Mouse (Mus musculus) limb, embryonic 13.5 days (tissue): Measurements from ENCODE around the gene Ciita. TPM values are rescaled to one million over a fixed set of nuclear protein-coding genes. Genes with fewer than 3 reads are reported as not detected.
A peak's percentile ranks its signal among the peaks of the same experiment; 100 is the strongest.

Experiments used
- ATAC-seq: fragments of 200-750 bp; cut with Nextera tagmentation; 2 replicates; pipeline ENCODE4 v1.8.0; 2017; ENCODE audit warnings: low read depth, moderate number of reproducible peaks, moderate TSS enrichment; ENCODE audit not compliant: low FRiP score
- H3K27ac ChIP-seq: fragments of 300-500 bp; sonication (generic); 2 replicates; pipeline ENCODE4 v1.5.1; 2015; ENCODE audit warnings: inconsistent platforms, mild to moderate bottlenecking, moderate library complexity
- H3K27me3 ChIP-seq: fragments of 300-500 bp; sonication (generic); 2 replicates; pipeline ENCODE4 v1.6.1; 2015; ENCODE audit warnings: mild to moderate bottlenecking, inconsistent platforms
- H3K36me3 ChIP-seq: fragments of 300-500 bp; sonication (generic); 2 replicates; pipeline ENCODE4 v1.6.1; 2015; ENCODE audit warnings: inconsistent platforms, mild to moderate bottlenecking, moderate library complexity
- H3K4me1 ChIP-seq: fragments of 300-500 bp; sonication (generic); 2 replicates; pipeline ENCODE4 v1.6.1; 2015; ENCODE audit warnings: inconsistent platforms
- H3K4me2 ChIP-seq: fragments of 300-500 bp; sonication (generic); replicated peaks from 2 replicates; pipeline ENCODE4 v1.6.1; 2015; ENCODE audit warnings: inconsistent platforms, mild to moderate bottlenecking, moderate library complexity
- H3K4me3 ChIP-seq: fragments of 300-500 bp; sonication (generic); 2 replicates; pipeline ENCODE4 v1.5.1; 2015; ENCODE audit warnings: moderate library complexity, mild to moderate bottlenecking, inconsistent platforms
- H3K9ac ChIP-seq: fragments of 300-500 bp; sonication (generic); 2 replicates; pipeline ENCODE4 v1.6.1; 2015; ENCODE audit warnings: mild to moderate bottlenecking, inconsistent platforms
- H3K9me3 ChIP-seq: fragments of 300-500 bp; sonication (generic); 2 replicates; pipeline ENCODE4 v1.6.1; 2016; ENCODE audit warnings: inconsistent platforms
- WGBS: fragments of 180-500 bp; shearing (Covaris S2); methylation state at CpG from one replicate; pipeline ENCODE4 v1.1.7; 2015; 5-methylcytosine and 5-hydroxymethylcytosine counted together
- polyA plus RNA-seq: library from polyadenylated mRNA; unstranded; fragments of >200 nt; fragmentation: Nextera tagmentation; extraction: Ambion mirVana; gene quantifications from 2 replicates; pipeline ENCODE4 v1.2.1, GENCODE M21; 2015

The Ciita gene
- polyA plus RNA-seq, 1 experiment from 2014 or later, result 0.37 TPM

DNA sequence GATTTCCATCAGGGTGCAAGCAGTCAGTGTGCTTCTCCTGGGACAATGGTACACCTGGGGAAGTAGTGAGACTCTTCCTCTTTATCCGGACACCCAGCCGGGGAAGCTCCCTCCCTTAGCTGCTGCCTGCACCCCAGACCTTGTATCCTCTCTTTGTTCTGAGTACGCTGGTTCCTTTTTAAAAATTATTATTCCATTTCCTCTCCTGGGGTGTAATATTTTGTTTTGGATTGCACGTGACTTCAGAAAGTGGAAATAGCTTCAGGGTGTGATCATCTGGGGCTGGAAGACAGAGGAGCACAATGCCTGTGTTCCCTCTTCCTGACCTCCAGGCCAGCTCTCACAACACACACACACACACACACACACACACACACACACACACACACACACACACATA is 2.5 kb downstream of the Ciita start:
- Histone ChIP-seq H3K9me3 (no peaks in the 10 kb centered on the region; the same call in 1 of the 2 replicates), H3K4me1 (no peaks in the 10 kb centered on the region), H3K27ac (no peak overlapping the region), H3K9ac (no peak overlapping the region), H3K36me3 (no peaks in the 10 kb centered on the region), H3K4me2 (no peak overlapping the region), H3K4me3 (no peak overlapping the region), H3K27me3 (no peaks in the 10 kb centered on the region)
- no peak for ATAC-seq
- 62% methylated on average over 4 of the region's 4 CpGs for WGBS

DNA sequence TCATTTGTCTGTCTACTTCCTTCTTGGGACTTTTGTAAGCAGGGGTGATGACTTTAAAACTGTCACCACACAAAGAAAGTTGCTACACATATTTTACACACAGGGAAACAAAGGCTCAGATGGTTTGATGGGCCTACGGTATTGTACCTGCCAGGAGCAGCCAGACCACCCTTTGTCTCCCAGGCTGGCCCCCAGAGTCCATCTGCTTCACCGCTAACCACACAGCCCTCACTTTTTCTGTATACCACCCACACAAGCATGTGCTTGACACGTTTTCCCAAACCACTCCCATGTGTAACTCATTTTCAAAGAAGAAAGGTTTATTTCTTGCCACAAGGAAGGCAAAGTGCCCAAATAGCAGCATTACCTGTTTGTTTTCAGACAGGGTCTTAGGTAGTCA is 7.1 kb downstream of the Ciita start:
- 53% methylated on average over 3 of the region's 3 CpGs for WGBS
- no peaks in the 10 kb centered on the region for H3K36me3 ChIP-seq
- H3K27ac ChIP-seq, result no peak overlapping the region
- H3K9me3 ChIP-seq, result no peaks in the 10 kb centered on the region
- H3K4me2 ChIP-seq, result no peak overlapping the region
- peaks cover 9% of the 10 kb centered on the region; the same call in 1 of the 2 replicates for H3K4me1 ChIP-seq
- peaks cover 34% of the 10 kb centered on the region for H3K27me3 ChIP-seq
- no peak overlapping the region for H3K9ac ChIP-seq
- no peak for ATAC-seq
- H3K4me3 ChIP-seq, result no peak overlapping the region

DNA sequence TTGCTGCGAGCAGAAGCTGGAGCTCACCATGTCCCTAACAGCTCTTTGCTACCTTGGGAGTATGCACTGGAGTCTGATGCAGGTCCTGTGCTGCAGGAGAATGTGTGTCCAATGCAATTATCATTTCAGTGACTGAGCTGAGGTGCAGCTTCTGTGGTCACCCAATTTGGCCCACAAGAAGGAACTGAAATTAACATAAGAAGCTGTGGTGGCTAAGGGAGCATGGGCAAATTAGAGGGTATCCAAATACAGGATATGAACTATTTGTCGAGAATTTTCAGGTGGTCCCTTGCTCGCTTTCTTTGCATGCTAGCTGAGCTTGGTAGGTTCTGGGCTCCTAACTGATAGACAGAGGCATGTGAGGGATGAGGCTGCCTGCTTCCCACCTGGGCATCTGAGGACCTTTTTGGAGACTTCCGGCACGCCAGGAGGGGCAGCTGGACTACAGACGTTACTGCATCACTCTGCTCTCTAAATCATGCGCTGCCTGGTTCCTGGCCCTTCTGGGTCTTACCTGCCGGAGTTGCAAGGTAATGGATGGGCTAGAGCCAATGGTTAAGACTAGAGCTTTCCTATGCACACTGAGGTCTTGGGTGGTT is 8.1 kb downstream of the Ciita start:
- 87% methylated on average over 8 of the region's 8 CpGs for WGBS
- Histone ChIP-seq H3K4me1 (peaks cover 9% of the 10 kb centered on the region; the same call in 1 of the 2 replicates), H3K27me3 (peaks cover 34% of the 10 kb centered on the region), H3K27ac (no peak overlapping the region), H3K9me3 (no peaks in the 10 kb centered on the region), H3K36me3 (no peaks in the 10 kb centered on the region), H3K4me3 (no peak overlapping the region), H3K4me2 (no peak overlapping the region), H3K9ac (no peak overlapping the region)
- no peak for ATAC-seq

DNA sequence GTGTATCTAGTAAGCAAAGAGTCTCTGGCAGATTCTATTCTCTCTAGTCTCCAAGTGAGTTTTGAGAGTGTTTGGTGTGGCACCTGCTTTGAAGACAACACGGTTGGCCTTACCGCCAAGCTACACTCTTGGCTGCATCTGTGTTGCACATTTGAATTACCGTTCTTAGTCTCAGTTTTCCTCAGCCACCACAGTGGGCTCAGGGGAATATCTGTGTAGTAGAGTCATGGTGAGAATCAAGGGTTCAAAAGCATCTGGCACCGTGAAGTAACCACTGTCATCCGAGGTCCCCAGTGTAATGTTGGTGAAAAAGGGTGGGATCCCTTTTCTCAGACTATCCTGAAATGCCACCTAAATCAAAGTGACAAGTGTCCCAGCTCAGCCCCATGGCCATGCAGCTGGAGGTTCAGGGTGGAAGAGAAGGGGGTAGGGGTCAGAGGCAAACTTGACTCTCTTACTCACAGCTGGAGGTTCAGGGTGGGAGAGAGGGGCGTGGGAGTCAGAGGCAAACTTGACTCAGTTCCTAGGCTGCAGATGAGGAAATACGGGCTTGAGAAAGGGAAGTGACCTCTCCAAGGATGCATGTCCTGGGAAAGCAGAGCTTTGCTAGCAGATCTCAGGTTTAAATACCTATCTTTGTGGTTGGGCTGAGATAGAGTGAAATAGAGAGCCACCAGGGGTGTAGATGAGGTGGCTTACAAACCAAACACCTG is 9.1 kb downstream of the Ciita start:
- H3K4me2 ChIP-seq, result peak overlapping the region; percentile 50; the same call in 1 of the 2 replicates
- H3K9me3 ChIP-seq, result no peaks in the 10 kb centered on the region
- H3K4me3 ChIP-seq, result no peak overlapping the region
- ATAC-seq, result no peak
- H3K4me1 ChIP-seq, result peaks cover 9% of the 10 kb centered on the region; the same call in 1 of the 2 replicates
- WGBS, result 82% methylated on average over 7 of the region's 7 CpGs
- H3K9ac ChIP-seq, result no peak overlapping the region
- H3K27me3 ChIP-seq, result peaks cover 34% of the 10 kb centered on the region
- no peak overlapping the region for H3K27ac ChIP-seq
- H3K36me3 ChIP-seq, result no peaks in the 10 kb centered on the region

GRCm38 (mm10) chr16:10489483-10489882 is 9.6 kb downstream of the Ciita start:
- H3K4me2 ChIP-seq, result peak overlapping the region; percentile 50
- peaks cover 34% of the 10 kb centered on the region for H3K27me3 ChIP-seq
- no peaks in the 10 kb centered on the region for H3K9me3 ChIP-seq
- WGBS, result 5% methylated on average over 9 of the region's 9 CpGs
- no peaks in the 10 kb centered on the region for H3K36me3 ChIP-seq
- H3K4me1 ChIP-seq, result peaks cover 9% of the 10 kb centered on the region; the same call in 1 of the 2 replicates
- H3K27ac ChIP-seq, result no peak overlapping the region
- H3K9ac ChIP-seq, result 0 out of 2 replicates have a peak overlapping the region, but pooled peaks have one; percentile 26
- no peak for ATAC-seq
- H3K4me3 ChIP-seq, result peak overlapping the region; percentile 21

GRCm38 (mm10) chr16:10489904-10490457 is 10.1 kb downstream of the Ciita start:
- ATAC-seq, result no peak
- WGBS, result 24% methylated on average over 14 of the region's 14 CpGs
- H3K4me1 ChIP-seq, result peaks cover 9% of the 10 kb centered on the region; the same call in 1 of the 2 replicates
- H3K36me3 ChIP-seq, result no peaks in the 10 kb centered on the region
- peaks cover 34% of the 10 kb centered on the region for H3K27me3 ChIP-seq
- no peaks in the 10 kb centered on the region for H3K9me3 ChIP-seq
- peak overlapping the region; percentile 50 for H3K4me2 ChIP-seq
- H3K9ac ChIP-seq, result 0 out of 2 replicates have a peak overlapping the region, but pooled peaks have one; percentile 26
- no peak overlapping the region for H3K27ac ChIP-seq
- H3K4me3 ChIP-seq, result peak overlapping the region; percentile 21

- Histone ChIP-seq H3K27me3 (peaks cover 34% of the 10 kb centered on the region), H3K4me1 (peaks cover 9% of the 10 kb centered on the region; the same call in 1 of the 2 replicates), H3K27ac (no peak overlapping the region), H3K36me3 (no peaks in the 10 kb centered on the region), H3K4me3 (no peak overlapping the region), H3K4me2 (no peak overlapping the region), H3K9me3 (no peaks in the 10 kb centered on the region), H3K9ac (no peak overlapping the region)
- no peak for ATAC-seq
- 78% methylated on average over 18 of the region's 18 CpGs for WGBS
Measured at GRCm38 (mm10) chr16:10490503-10491150, 10.8 kb downstream of the Ciita start.

DNA sequence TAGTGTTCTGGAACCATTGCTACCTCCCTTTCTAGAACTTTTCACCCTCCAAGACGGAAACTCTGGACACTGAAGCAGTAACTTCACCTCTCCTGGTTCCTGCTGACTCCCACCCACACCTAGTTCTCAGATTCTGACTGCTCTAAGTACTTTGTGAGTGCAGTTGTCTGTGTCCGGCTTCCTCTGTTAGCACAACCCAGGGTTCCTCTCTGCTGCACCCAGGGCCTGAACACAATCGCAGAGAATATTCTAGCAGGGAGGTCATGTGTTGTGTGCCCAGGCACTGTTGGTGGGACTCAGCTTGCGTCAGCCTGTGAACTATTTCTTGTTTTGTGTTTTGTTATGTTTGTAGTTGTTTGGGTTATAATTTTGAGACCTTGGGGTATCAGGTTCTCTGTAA is 11.9 kb downstream of the Ciita start:
- Histone ChIP-seq H3K36me3 (no peaks in the 10 kb centered on the region), H3K9me3 (no peaks in the 10 kb centered on the region), H3K4me1 (peaks cover 9% of the 10 kb centered on the region; the same call in 1 of the 2 replicates), H3K4me3 (no peak overlapping the region), H3K27ac (no peak overlapping the region), H3K4me2 (no peak overlapping the region), H3K27me3 (peaks cover 34% of the 10 kb centered on the region), H3K9ac (no peak overlapping the region)
- WGBS, result 88% methylated on average over 4 of the region's 4 CpGs
- no peak for ATAC-seq

GRCm38 (mm10) chr16:10492587-10492986 is 12.7 kb downstream of the Ciita start:
- Histone ChIP-seq H3K9ac (no peak overlapping the region), H3K36me3 (no peaks in the 10 kb centered on the region), H3K27me3 (peaks cover 34% of the 10 kb centered on the region), H3K9me3 (no peaks in the 10 kb centered on the region), H3K27ac (no peak overlapping the region), H3K4me1 (peaks cover 9% of the 10 kb centered on the region; the same call in 1 of the 2 replicates), H3K4me2 (no peak overlapping the region), H3K4me3 (no peak overlapping the region)
- WGBS, result 89% methylated on average over 3 of the region's 3 CpGs
- no peak for ATAC-seq

DNA sequence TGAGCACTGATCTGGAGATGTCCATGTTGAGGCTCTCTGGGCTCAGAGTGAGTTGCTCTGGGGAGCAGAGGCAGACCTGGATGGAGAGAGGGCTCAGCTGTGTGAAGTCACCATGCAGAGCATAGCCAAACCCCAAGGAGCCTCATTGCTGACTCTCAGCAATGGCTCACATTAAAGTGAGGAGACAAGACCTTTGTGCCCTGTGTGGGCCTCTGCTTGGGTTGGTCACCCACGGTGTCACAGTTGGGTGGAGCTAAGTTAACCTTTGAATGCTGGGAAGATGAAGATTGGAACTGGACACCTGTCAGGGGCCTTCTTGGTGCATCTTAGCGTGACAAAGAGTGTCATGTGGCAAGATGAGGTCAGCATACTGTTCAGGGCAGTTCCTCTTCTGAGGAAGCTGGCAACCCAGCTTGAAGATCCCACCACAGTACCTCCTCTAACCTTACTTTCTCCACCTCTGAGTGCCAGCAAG is 16.0 kb downstream of the Ciita start:
- WGBS, result 73% methylated on average over 2 of the region's 2 CpGs
- H3K4me2 ChIP-seq, result no peak overlapping the region
- H3K27ac ChIP-seq, result no peak overlapping the region
- peaks cover 6% of the 10 kb centered on the region for H3K4me1 ChIP-seq
- H3K9ac ChIP-seq, result no peak overlapping the region
- H3K4me3 ChIP-seq, result no peak overlapping the region
- ATAC-seq, result no peak
- peaks cover 6% of the 10 kb centered on the region; the same call in 1 of the 2 replicates for H3K27me3 ChIP-seq
- H3K9me3 ChIP-seq, result no peaks in the 10 kb centered on the region
- H3K36me3 ChIP-seq, result no peaks in the 10 kb centered on the region

- no peak overlapping the region for H3K9ac ChIP-seq
- no peak overlapping the region for H3K27ac ChIP-seq
- peaks cover 6% of the 10 kb centered on the region for H3K4me1 ChIP-seq
- WGBS, result 50% methylated on average over 5 of the region's 5 CpGs
- H3K4me3 ChIP-seq, result no peak overlapping the region
- H3K36me3 ChIP-seq, result no peaks in the 10 kb centered on the region
- H3K9me3 ChIP-seq, result no peaks in the 10 kb centered on the region
- H3K27me3 ChIP-seq, result peaks cover 11% of the 10 kb centered on the region; the same call in 1 of the 2 replicates
- no peak overlapping the region for H3K4me2 ChIP-seq
- no peak for ATAC-seq
Measured at GRCm38 (mm10) chr16:10498096-10498602, 18.3 kb downstream of the Ciita start.
